Comparison of ENCODE assay signal across 22 mouse cellular contexts in genomic region chr4:137830380-137830779, GRCm38 (mm10). TPM values are rescaled to one million over a fixed set of nuclear protein-coding genes. Genes with fewer than 3 reads are reported as not detected.
"Had no signal": no experiment of that assay in that cellular context is flagged by ENCODE, and none has a peak within 500 bp of the region (broad histone marks: within the 10 kb centered on the region; RNA-seq: fewer than 3 reads in every experiment).

No protein-coding gene starts in this region.

- H3K36me3 ChIP-seq: kidney, embryonic 15.5 days; limb, embryonic 13.5 days; liver, embryonic 12.5 days; liver, embryonic 15.5 days; lung, embryonic 15.5 days; midbrain, embryonic 12.5 days; midbrain, embryonic 15.5 days; neural tube, embryonic 12.5 days; neural tube, embryonic 15.5 days had no signal

- H3K27me3 ChIP-seq: midbrain, embryonic 15.5 days had no signal

- ATAC-seq: liver, embryonic 12.5 days; midbrain, embryonic 15.5 days had no signal

- H3K9ac ChIP-seq: kidney, embryonic 15.5 days; limb, embryonic 13.5 days; liver, embryonic 12.5 days; liver, embryonic 15.5 days; lung, embryonic 15.5 days; midbrain, embryonic 12.5 days; midbrain, embryonic 15.5 days; neural tube, embryonic 12.5 days; neural tube, embryonic 15.5 days had no signal

- DNase-seq: kidney, postnatal 10 days; kidney, postnatal 36 days; layer of hippocampus, postnatal 36 days; liver; lung, adult 18-20 months; lung, postnatal 10 days; retina, postnatal 1 day; thymus, adult 2 months; thymus, postnatal 14 days; thymus, postnatal 4 days had no signal

- H3K27ac ChIP-seq: kidney, embryonic 15.5 days; left cerebral cortex, adult 2 months; limb, embryonic 13.5 days; liver, embryonic 12.5 days; liver, embryonic 15.5 days; lung, embryonic 15.5 days; macrophage; midbrain, embryonic 12.5 days; midbrain, embryonic 15.5 days; neural tube, embryonic 12.5 days; neural tube, embryonic 15.5 days; stomach, postnatal 0 days had no signal

- H3K4me1 ChIP-seq: liver, embryonic 12.5 days; liver, embryonic 15.5 days; lung, embryonic 15.5 days; midbrain, embryonic 15.5 days; neural tube, embryonic 12.5 days had no signal

- H3K9me3 ChIP-seq: kidney, embryonic 15.5 days; limb, embryonic 13.5 days; liver, embryonic 12.5 days; liver, embryonic 15.5 days; lung, embryonic 15.5 days; midbrain, embryonic 12.5 days; midbrain, embryonic 15.5 days; neural tube, embryonic 12.5 days; neural tube, embryonic 15.5 days had no signal

- H3K4me2 ChIP-seq: kidney, embryonic 15.5 days; liver, embryonic 12.5 days; liver, embryonic 15.5 days; lung, embryonic 15.5 days; midbrain, embryonic 12.5 days; midbrain, embryonic 15.5 days; neural tube, embryonic 12.5 days; neural tube, embryonic 15.5 days had no signal

- H3K4me3 ChIP-seq: kidney, embryonic 15.5 days; left cerebral cortex, adult 2 months; limb, embryonic 13.5 days; liver, embryonic 12.5 days; liver, embryonic 15.5 days; lung, embryonic 15.5 days; midbrain, embryonic 12.5 days; midbrain, embryonic 15.5 days; neural tube, embryonic 12.5 days; neural tube, embryonic 15.5 days had no signal

RNA-seq across cellular contexts. Expression of gene Alpl, which starts 34.2 kb away (rescaled TPM):
- polyA plus RNA-seq: macrophage had no signal
